Mouse (Mus musculus) spleen, adult 2 months (tissue): ENCODE results near the gene Mib2. TPM values are rescaled to one million over a fixed set of nuclear protein-coding genes. Genes with fewer than 3 reads are reported as not detected.

Experiments
- DNase-seq, 2 experiments: peaks; one replicate each; pipeline versions ENCODE4 v3.0.0 to v3.0.0-alpha.2; 2012 to 2021; ENCODE audit warnings: low spot score in 2 of 2, low read depth in 1 of 2
- H3K27ac ChIP-seq: fragments of 200-500 bp; 2 replicates; pipeline ENCODE4 v1.5.1; 2012; ENCODE audit warnings: low read length, inconsistent platforms; ENCODE audit not compliant: insufficient read depth
- H3K27me3 ChIP-seq: fragments of 200-500 bp; 2 replicates; pipeline ENCODE4 v1.6.1; 2012; ENCODE audit warnings: mild to moderate bottlenecking, moderate library complexity, low read length, inconsistent platforms; ENCODE audit not compliant: control insufficient read depth, insufficient read depth
- H3K36me3 ChIP-seq: fragments of 200-500 bp; 2 replicates; pipeline ENCODE4 v1.6.1; 2012; ENCODE audit warnings: mild to moderate bottlenecking, low read length, inconsistent platforms; ENCODE audit not compliant: control insufficient read depth, insufficient read depth
- H3K4me1 ChIP-seq: fragments of 200-500 bp; 2 replicates; pipeline ENCODE4 v1.6.1; 2011; ENCODE audit warnings: inconsistent platforms; ENCODE audit not compliant: control insufficient read depth, insufficient read depth, insufficient read length
- H3K4me3 ChIP-seq: fragments of 200-500 bp; 2 replicates; pipeline ENCODE4 v1.5.1; 2011; ENCODE audit warnings: mild to moderate bottlenecking, inconsistent platforms; ENCODE audit not compliant: insufficient read depth, insufficient read length; ENCODE audit errors: extremely low read depth
- CTCF ChIP-seq: fragments of 200-500 bp; IDR thresholded peaks from 2 replicates; pipeline ENCODE4 v1.5.1; 2011; ENCODE audit warnings: mild to moderate bottlenecking, inconsistent platforms; ENCODE audit not compliant: insufficient read depth, insufficient read length, insufficient replicate concordance; ENCODE audit errors: extremely low read depth
- POLR2A ChIP-seq: fragments of 200-500 bp; IDR thresholded peaks from 2 replicates; pipeline ENCODE4 v1.6.1; 2011; ENCODE audit warnings: low read depth, low read length, inconsistent platforms
- WGBS: fragments of 180-500 bp; shearing (Covaris S2); methylation state at CpG from one replicate; pipeline ENCODE4 v1.1.7; 2018; 5-methylcytosine and 5-hydroxymethylcytosine counted together
- polyA plus RNA-seq: library from polyadenylated mRNA; depleted of rRNA; stranded (reverse); fragments of >200 nt; gene quantifications from 2 replicates; pipeline ENCODE4 v1.2.3, GENCODE M21; 2012; rRNA removed

The Mib2 gene
- polyA plus RNA-seq, 1 experiment: 56.8 TPM

DNA sequence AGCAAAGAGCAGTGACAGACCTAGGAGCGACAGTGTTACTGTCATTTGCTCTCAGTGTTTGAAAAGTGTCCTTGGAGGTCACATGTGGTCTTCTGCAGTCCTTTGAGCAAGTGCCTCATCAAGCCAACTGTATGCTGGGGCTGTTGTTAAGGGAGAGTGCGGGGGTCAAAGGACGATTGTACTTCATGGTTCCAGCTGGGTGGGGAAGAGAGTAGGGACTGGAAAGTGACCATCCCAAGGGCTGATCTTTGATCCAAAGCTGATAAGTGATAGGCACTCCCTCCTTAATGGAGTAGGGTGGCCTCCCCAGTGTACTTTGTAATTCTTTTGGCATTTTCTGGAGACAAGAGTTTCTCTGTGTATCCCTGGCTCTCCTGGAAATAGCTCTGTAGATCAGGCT, 57.1 kb downstream of the Mib2 start:
- Histone ChIP-seq H3K4me1 (no peaks in the 10 kb centered on the region), H3K27ac (no peak overlapping the region), H3K4me3 (no peak overlapping the region), H3K36me3 (peaks cover 10% of the 10 kb centered on the region; the same call in 1 of the 2 replicates), H3K27me3 (no peaks in the 10 kb centered on the region)
- 92% methylated on average over 3 of the region's 3 CpGs for WGBS
- TF ChIP-seq CTCF (no peak), POLR2A (no peak)
- DNase-seq: no peak

DNA sequence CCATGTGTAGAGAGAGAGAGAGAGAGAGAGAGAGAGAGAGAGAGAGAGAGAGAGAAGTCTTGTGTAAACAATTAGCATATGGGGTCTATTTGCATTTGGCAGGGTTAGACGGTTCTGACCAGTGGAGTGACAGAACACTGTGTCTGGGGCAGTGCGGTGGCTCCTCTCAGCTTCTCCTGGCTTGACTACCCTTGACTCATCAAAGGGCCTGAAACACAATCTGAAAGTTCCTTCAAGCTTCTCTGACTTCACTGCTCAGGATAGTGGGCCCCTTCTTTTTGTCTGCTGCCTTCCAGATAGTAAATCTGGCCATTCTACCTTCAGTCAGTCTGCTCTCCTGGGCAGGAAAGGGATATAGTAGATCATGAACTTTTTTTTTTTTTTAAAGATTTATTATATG, 62.2 kb downstream of the Mib2 start:
- Histone ChIP-seq H3K4me1 (no peaks in the 10 kb centered on the region), H3K27ac (no peak overlapping the region), H3K36me3 (peaks cover 4% of the 10 kb centered on the region; the same call in 1 of the 2 replicates), H3K27me3 (no peaks in the 10 kb centered on the region), H3K4me3 (no peak overlapping the region)
- no peak for DNase-seq
- WGBS: 87% methylated on average over 2 of the region's 2 CpGs
- TF ChIP-seq POLR2A (no peak), CTCF (no peak)

DNA sequence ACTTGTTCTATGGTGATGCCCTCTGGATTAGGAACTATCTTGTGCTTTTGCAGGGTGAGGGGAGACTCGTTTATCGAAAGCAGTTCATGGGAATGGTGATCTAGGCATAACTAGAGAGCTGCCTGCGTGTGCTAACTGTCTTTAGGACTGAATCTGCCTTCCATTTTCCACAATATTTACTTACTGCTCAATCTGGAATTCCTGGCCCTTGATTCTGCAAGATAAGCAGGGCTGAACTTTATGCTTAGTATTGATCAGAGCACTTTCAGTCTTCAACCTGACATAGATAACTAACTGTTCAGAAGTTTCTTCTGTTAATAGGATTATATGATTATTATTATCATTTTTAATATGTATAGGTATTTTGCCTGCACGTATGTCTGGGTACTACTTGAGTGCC, 63.9 kb downstream of the Mib2 start:
- no peak for DNase-seq
- 93% methylated on average over 4 of the region's 4 CpGs for WGBS
- H3K4me3 ChIP-seq: no peak overlapping the region
- TF ChIP-seq POLR2A (no peak), CTCF (no peak)
- H3K36me3 ChIP-seq: peaks cover 3% of the 10 kb centered on the region; the same call in 1 of the 2 replicates
- H3K27ac ChIP-seq: no peak overlapping the region
- H3K27me3 ChIP-seq: no peaks in the 10 kb centered on the region
- H3K4me1 ChIP-seq: no peaks in the 10 kb centered on the region

Other genes with a start within 250 kb of the Mib2 start
- 0.26 and 0.28 TPM in 2 replicates for gene Tmem52, start 200.1 kb downstream of the Mib2 start, polyA plus RNA-seq
- gene Gnb1, start 177.8 kb downstream of the Mib2 start, polyA plus RNA-seq: 325 and 341 TPM in 2 replicates
- gene Nadk, start 106.8 kb downstream of the Mib2 start, polyA plus RNA-seq: 75.3 and 90.7 TPM in 2 replicates
- 6.2 and 7.1 TPM in 2 replicates for gene Slc35e2, start 67.8 kb downstream of the Mib2 start, polyA plus RNA-seq
- gene Cdk11b, start 44.3 kb downstream of the Mib2 start, polyA plus RNA-seq: 25.8 and 27.8 TPM in 2 replicates
- gene Gm10563, start 23.8 kb downstream of the Mib2 start, polyA plus RNA-seq: not detected in 2 replicates
- gene Mmp23, start 15.8 kb downstream of the Mib2 start, polyA plus RNA-seq: 57.2 and 83.5 TPM in 2 replicates
- gene Fndc10, start 25.1 kb upstream of the Mib2 start, polyA plus RNA-seq: 8.8 and 12.7 TPM in 2 replicates
- 82.4 and 117 TPM in 2 replicates for gene Ssu72, start 35.6 kb upstream of the Mib2 start, polyA plus RNA-seq
- gene Tmem240, start 65.6 kb upstream of the Mib2 start, polyA plus RNA-seq: 1.6 and 1.9 TPM in 2 replicates
- gene Atad3a, start 91.9 kb upstream of the Mib2 start, polyA plus RNA-seq: 59.9 and 91.6 TPM in 2 replicates
- 21.5 and 24.3 TPM in 2 replicates for gene Vwa1, start 105.5 kb upstream of the Mib2 start, polyA plus RNA-seq
- gene Tmem88b, start 116.7 kb upstream of the Mib2 start, polyA plus RNA-seq: 0.06 and 0.16 TPM in 2 replicates
- 0.25 and 0.49 TPM in 2 replicates for gene Ankrd65, start 121.2 kb upstream of the Mib2 start, polyA plus RNA-seq
- 23.3 and 31.4 TPM in 2 replicates for gene Mrpl20, start 133.7 kb upstream of the Mib2 start, polyA plus RNA-seq
- 56.2 and 57.9 TPM in 2 replicates for gene Ccnl2, start 143.3 kb upstream of the Mib2 start, polyA plus RNA-seq
- gene Aurkaip1, start 162.1 kb upstream of the Mib2 start, polyA plus RNA-seq: 88.7 and 144 TPM in 2 replicates
- gene Mxra8, start 170.5 kb upstream of the Mib2 start, polyA plus RNA-seq: 73.6 and 118 TPM in 2 replicates
- gene Dvl1, start 178.2 kb upstream of the Mib2 start, polyA plus RNA-seq: 98.5 and 132 TPM in 2 replicates
- 0.95 and 1.2 TPM in 2 replicates for gene Tas1r3, start 194.2 kb upstream of the Mib2 start, polyA plus RNA-seq
- 18.9 and 19.8 TPM in 2 replicates for gene Cptp, start 200.2 kb upstream of the Mib2 start, polyA plus RNA-seq
- gene Ints11, start 200.3 kb upstream of the Mib2 start, polyA plus RNA-seq: 31.8 and 36.3 TPM in 2 replicates
- 48.8 and 70.1 TPM in 2 replicates for gene Pusl1, start 222.6 kb upstream of the Mib2 start, polyA plus RNA-seq
- gene Acap3, start 222.6 kb upstream of the Mib2 start, polyA plus RNA-seq: 29.1 and 31.9 TPM in 2 replicates